11 mouse cellular contexts compared by ENCODE assay signal in genomic region chr7:98086346-98086745, GRCm38 (mm10). TPM values are rescaled to one million over a fixed set of nuclear protein-coding genes. Genes with fewer than 3 reads are reported as not detected.
DNase-seq lines count a peak whose midpoint lies in the region; ATAC-seq and TF ChIP-seq lines count a peak whose summit lies in the region.
"Had no signal": no experiment of that assay in that cellular context is flagged by ENCODE, and none has a peak within 500 bp of the region (broad histone marks: within the 10 kb centered on the region; RNA-seq: fewer than 3 reads in every experiment).

No protein-coding gene starts in this region.

- no peaks in the 10 kb centered on the region for H3K27me3 ChIP-seq in hindbrain, postnatal 0 days (ENCODE audit: insufficient read depth, low read length)
- H3K27me3 ChIP-seq in hindbrain, embryonic 10.5 days (ENCODE audit: insufficient read depth, poor library complexity, severe bottlenecking): no peaks in the 10 kb centered on the region
- no peaks in the 10 kb centered on the region for H3K27me3 ChIP-seq in stomach, postnatal 0 days (ENCODE audit: control insufficient read depth, insufficient read depth, low read length)
- H3K27me3 ChIP-seq: embryonic facial prominence, embryonic 13.5 days; liver, embryonic 13.5 days; Patski had no signal

- WGBS in hindbrain, postnatal 0 days: 41% methylated on average over 2 of the region's 2 CpGs
- WGBS in hindbrain, embryonic 10.5 days: 62% methylated on average over 2 of the region's 2 CpGs
- 37% methylated on average over 2 of the region's 2 CpGs for WGBS in stomach, postnatal 0 days

- no peak overlapping the region for H3K4me2 ChIP-seq in hindbrain, postnatal 0 days (ENCODE audit: low read depth, low read length)
- H3K4me2 ChIP-seq in stomach, postnatal 0 days (replicated peaks; ENCODE audit: low read depth): no peak overlapping the region
- H3K4me2 ChIP-seq: embryonic facial prominence, embryonic 13.5 days; liver, embryonic 13.5 days had no signal

- H3K4me1 ChIP-seq in hindbrain, postnatal 0 days (ENCODE audit: insufficient read depth, low read length): no peaks in the 10 kb centered on the region; the same call in 1 of the 2 replicates
- H3K4me1 ChIP-seq in hindbrain, embryonic 10.5 days (replicated peaks): peaks cover 34% of the 10 kb centered on the region
- no peaks in the 10 kb centered on the region for H3K4me1 ChIP-seq in stomach, postnatal 0 days (replicated peaks; ENCODE audit: control insufficient read depth, insufficient read depth)

- no peak overlapping the region for H3K27ac ChIP-seq in hindbrain, postnatal 0 days
- no peak overlapping the region for H3K27ac ChIP-seq in hindbrain, embryonic 10.5 days
- no peak overlapping the region for H3K27ac ChIP-seq in stomach, postnatal 0 days (replicated peaks)
- H3K27ac ChIP-seq: embryonic facial prominence, embryonic 13.5 days; liver, embryonic 13.5 days had no signal

- H3K4me3 ChIP-seq in hindbrain, postnatal 0 days (ENCODE audit: low read length): no peak overlapping the region
- H3K4me3 ChIP-seq in hindbrain, embryonic 10.5 days: no peak overlapping the region
- no peak overlapping the region for H3K4me3 ChIP-seq in stomach, postnatal 0 days (ENCODE audit: low read depth, low read length)
- H3K4me3 ChIP-seq: embryonic facial prominence, embryonic 13.5 days; liver, embryonic 13.5 days had no signal

- TF ChIP-seq EP300 in stomach, postnatal 0 days (optimal IDR thresholded peaks at IDR 0.05): no peak

- no peak overlapping the region for H3K9ac ChIP-seq in hindbrain, postnatal 0 days (replicated peaks; ENCODE audit: low read length)
- no peak overlapping the region for H3K9ac ChIP-seq in stomach, postnatal 0 days (ENCODE audit: low read length)
- H3K9ac ChIP-seq: embryonic facial prominence, embryonic 13.5 days; liver, embryonic 13.5 days had no signal

- peak; percentile 68 for TF ChIP-seq CTCF in hindbrain, postnatal 0 days (IDR thresholded peaks at IDR 0.05; ENCODE audit: low read depth)
- peak; percentile 79 for TF ChIP-seq CTCF in stomach, postnatal 0 days (IDR thresholded peaks at IDR 0.05; ENCODE audit: low read depth)

- peak; percentile 63 for DNase-seq in hindbrain, postnatal 0 days (ENCODE audit: low spot score)
- no peak for DNase-seq in hindbrain, embryonic 10.5 days (ENCODE audit: low spot score)
- peak; percentile 28 for DNase-seq in retina, embryonic 14.5 days (ENCODE audit: low spot score)
- DNase-seq in retina, postnatal 1 day: no peak
- DNase-seq in embryo, embryonic 10 days (ENCODE audit: low spot score): peak; percentile 40
- no peak for DNase-seq in stomach, postnatal 0 days (ENCODE audit: low spot score)
- DNase-seq in B cell, adult 2 months: no peak
- DNase-seq: heart, postnatal 4 days; liver, embryonic 13.5 days had no signal

- no peaks in the 10 kb centered on the region for H3K36me3 ChIP-seq in hindbrain, postnatal 0 days (ENCODE audit: insufficient read depth, low read length)
- peaks cover 8% of the 10 kb centered on the region for H3K36me3 ChIP-seq in hindbrain, embryonic 10.5 days
- no peaks in the 10 kb centered on the region for H3K36me3 ChIP-seq in stomach, postnatal 0 days (ENCODE audit: control insufficient read depth, insufficient read depth, low read length)
- H3K36me3 ChIP-seq: embryonic facial prominence, embryonic 13.5 days had no signal

- no peaks in the 10 kb centered on the region for H3K9me3 ChIP-seq in hindbrain, postnatal 0 days (ENCODE audit: low read length)
- H3K9me3 ChIP-seq in hindbrain, embryonic 10.5 days: no peaks in the 10 kb centered on the region
- no peaks in the 10 kb centered on the region for H3K9me3 ChIP-seq in stomach, postnatal 0 days (ENCODE audit: control insufficient read depth, low read length)
- H3K9me3 ChIP-seq: embryonic facial prominence, embryonic 13.5 days; liver, embryonic 13.5 days had no signal

- no peak for ATAC-seq in hindbrain, postnatal 0 days
- no peak for ATAC-seq in stomach, postnatal 0 days (ENCODE audit: low FRiP score, low TSS enrichment)
- ATAC-seq: Patski had no signal

RNA-seq across cellular contexts. Expression of gene Myo7a, which starts 33.0 kb away (rescaled TPM):
- 42.1 and 50.8 TPM in 2 replicates for total RNA-seq in hindbrain, postnatal 0 days (2014; rRNA removed)
- polyA plus RNA-seq in hindbrain, postnatal 0 days (2015; fragmentation: Nextera tagmentation; extraction: Ambion mirVana): 10.7 and 11.9 TPM in 2 replicates
- 17.3 and 21.2 TPM in 2 replicates for polyA plus RNA-seq in hindbrain, embryonic 10.5 days (2016; fragmentation: Nextera tagmentation; extraction: Ambion mirVana)
- 2.1 and 2.4 TPM in 2 replicates for polyA plus RNA-seq in stomach, postnatal 0 days (2015; fragmentation: Nextera tagmentation; extraction: Ambion mirVana)

RNA-seq across cellular contexts. Expression of gene Omp, which starts 59.0 kb away (rescaled TPM):
- 0.07 and 0.47 TPM in 2 replicates for total RNA-seq in hindbrain, postnatal 0 days (2014; rRNA removed)
- polyA plus RNA-seq in hindbrain, postnatal 0 days (2015; fragmentation: Nextera tagmentation; extraction: Ambion mirVana): 0.48 and 0.49 TPM in 2 replicates
- 0.07 and 0.13 TPM in 2 replicates for polyA plus RNA-seq in hindbrain, embryonic 10.5 days (2016; fragmentation: Nextera tagmentation; extraction: Ambion mirVana)
- polyA plus RNA-seq in stomach, postnatal 0 days (2015; fragmentation: Nextera tagmentation; extraction: Ambion mirVana): 0.57 and 0.65 TPM in 2 replicates

Comparison
In these comparisons a context has a peak if more than half of its experiments do, and no peak if none do; other contexts are left out.
1. DNase-seq: peak in hindbrain, postnatal 0 days (single experiment), retina, embryonic 14.5 days (single experiment) and embryo, embryonic 10 days (single experiment); none in hindbrain, embryonic 10.5 days (single experiment), retina, postnatal 1 day (single experiment), stomach, postnatal 0 days (single experiment) and B cell, adult 2 months (0 of 2).